Mouse (Mus musculus) heart, postnatal 14 days (tissue): ENCODE data around the gene Npas3. TPM values are rescaled to one million over a fixed set of nuclear protein-coding genes. Genes with fewer than 3 reads are reported as not detected.
"Not testable (repeated sequence)": the region's sequence is repeated elsewhere in the genome, so short reads cannot be mapped to it uniquely, and the experiment has no call there.

Source experiments
- DNase-seq, 2 experiments: peaks; one replicate each; pipeline ENCODE4 v3.0.0; 2021 to 2022
- intact Hi-C: fragments of 180-260 bp; cut with DNase I; formaldehyde crosslinking; loops from one replicate; pipeline ENCODE4 v1.15.1; 2025
- long read RNA-seq, 2 experiments: library from polyadenylated mRNA; stranded (forward); transcript quantifications; one replicate each; pipeline ENCODE4 v2.0.0; 2021
- total RNA-seq, 2 experiments: library from RNA; stranded (reverse); gene quantifications; 2 replicates each; pipeline ENCODE4 v1.2.3; 2021

Gene Npas3
- 1 to 10 TPM in 1 of 2 experiments, under 1 TPM in 1; 0.90 to 1.1 TPM for total RNA-seq
- long read RNA-seq, experiment 1: 0 reads
- long read RNA-seq, experiment 2, partial matches to known transcripts: 1 of 2 reads
- long read RNA-seq, experiment 2, other reads (novel, unspliced or antisense): 1 of 2 reads

DNA sequence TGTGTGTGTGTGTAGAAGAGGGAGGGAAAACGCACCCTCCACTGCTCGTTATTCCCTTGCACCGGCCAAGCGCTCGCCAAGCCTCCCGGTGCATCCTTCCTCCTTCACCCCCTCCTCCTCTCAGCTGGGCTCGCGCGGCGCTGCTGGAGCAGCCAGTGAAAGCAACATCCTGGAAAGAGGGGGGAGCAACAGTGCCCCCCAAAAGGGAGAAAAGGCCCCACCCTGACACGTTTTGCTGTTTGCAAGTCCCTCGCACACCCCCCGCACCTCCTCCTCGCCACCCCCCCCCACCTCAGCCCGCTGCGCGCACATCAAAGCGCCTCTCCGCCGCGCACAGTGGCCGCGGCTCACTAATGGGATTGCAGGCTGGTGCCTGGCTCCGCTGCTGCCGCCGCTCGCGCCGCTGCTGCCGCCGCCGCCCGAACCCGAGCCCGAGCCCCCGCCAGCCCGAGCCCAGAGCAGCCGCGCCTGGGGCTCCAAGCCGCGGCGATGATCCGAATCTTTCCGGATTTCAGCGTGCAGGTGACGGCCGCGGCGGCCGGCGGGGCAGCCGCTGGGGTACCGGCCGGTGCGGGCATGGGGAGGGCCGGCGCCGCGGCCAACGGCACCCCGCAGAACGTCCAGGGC, at the start of gene Npas3:
Gene Npas3 (plus strand): TSS at position 577 of the 627 bp plus-strand sequence.
- intact Hi-C loops: no loop called here
- peak; percentile 9 to 19 for DNase-seq

DNA sequence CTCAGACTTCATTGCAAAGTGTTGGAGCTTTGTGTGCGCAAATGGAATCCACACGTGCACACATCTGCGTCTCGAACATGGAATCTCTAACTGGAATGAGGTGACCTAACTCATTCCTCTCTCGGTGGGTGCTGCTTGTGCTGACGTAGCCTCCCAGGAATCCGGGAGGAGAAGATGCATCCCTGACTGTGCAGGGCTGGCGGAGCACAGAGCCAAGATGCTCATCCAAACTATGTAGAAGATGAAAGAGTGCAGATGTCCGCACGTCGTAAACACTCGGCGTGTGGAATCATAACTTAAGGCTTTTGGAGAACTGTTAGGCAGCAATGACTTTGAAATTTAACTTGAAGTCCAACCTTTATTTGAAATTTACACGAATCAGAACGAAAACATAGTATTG, 31.3 kb upstream of the Npas3 start:
- no peak for DNase-seq
- intact Hi-C loops: no loop called here

GRCm38 (mm10) chr12:53222742-53223141, 25.7 kb upstream of the Npas3 start:
- no peak for DNase-seq
- intact Hi-C loops: loop anchor here (5.0 kb wide), 1 partner anchor 310 kb away; no protein-coding TSS in a partner anchor

- intact Hi-C loops: no loop called here
- DNase-seq: no peak
Observed at GRCm38 (mm10) chr12:53227356-53227755, 21.1 kb upstream of the Npas3 start.

DNA sequence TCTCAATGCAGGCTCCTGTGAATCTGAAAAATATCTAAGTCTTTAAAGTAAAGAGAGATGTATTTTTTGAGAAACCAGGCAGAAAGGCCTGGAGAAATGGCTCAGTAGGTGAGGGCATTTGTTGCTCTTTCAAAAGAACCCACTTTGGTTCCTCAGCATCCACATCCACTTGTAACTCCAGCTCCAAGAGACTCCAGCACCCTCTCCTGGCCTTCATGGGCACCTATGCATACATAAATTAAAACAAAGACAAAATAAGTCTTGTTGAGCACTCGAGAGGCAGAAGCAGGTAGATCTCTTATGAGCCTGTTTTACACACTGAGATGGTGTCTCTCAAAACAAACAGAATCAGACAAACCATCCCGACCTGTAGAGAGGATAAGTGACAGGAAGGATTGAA, 19.1 kb upstream of the Npas3 start:
- intact Hi-C loops: no loop called here
- DNase-seq: no peak

DNA sequence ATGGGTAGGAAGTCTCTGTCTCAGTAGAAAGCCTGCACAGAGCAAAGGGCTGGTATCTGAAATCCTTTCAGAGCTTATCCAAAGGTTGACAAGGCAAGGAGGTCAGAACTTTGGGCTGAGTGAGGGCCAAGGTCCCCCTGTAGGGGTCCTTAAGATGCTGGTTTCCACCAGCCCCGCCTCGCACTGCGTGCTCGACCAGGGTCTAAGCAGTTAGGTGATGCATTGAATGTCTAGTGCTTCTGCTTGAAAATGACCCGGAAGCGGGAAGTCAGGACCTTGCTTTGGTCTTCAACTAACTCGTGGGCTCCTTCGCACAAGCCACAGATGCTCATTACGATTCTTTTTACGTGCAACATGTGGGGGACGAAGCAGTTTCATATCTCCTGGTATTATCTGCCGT, 2.3 kb upstream of the Npas3 start:
- DNase-seq: no peak
- intact Hi-C loops: no loop called here

- intact Hi-C loops: no loop called here
- peak in 1 of 2 experiments; percentile 2 for DNase-seq
Observed at GRCm38 (mm10) chr12:53246581-53247490, 1.6 kb upstream of the Npas3 start.

- DNase-seq: peak in 1 of 2 experiments; percentile 1
- intact Hi-C loops: no loop called here
Observed at GRCm38 (mm10) chr12:53247491-53248035, 914 bp upstream of the Npas3 start.

DNA sequence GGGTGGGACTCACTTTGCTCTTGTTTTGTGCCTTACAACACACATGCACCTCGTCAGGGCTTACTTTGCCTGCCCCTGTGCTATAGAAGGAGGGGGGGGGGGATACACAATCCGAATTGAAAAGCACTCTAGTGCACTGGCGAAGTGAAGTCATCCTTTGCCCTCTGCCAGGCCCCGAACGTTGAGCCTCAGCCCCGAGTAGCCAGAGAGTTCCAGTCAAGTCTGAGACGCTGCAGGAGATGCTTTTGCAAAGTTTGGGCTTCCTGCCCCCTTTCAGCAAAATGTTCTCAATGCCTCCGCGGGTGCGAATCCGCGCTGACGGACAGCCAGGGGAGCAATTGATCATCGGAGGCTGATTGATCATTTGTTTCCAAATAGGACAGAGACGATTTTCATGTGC, 319 bp downstream of the Npas3 start:
- intact Hi-C loops: no loop called here
- peak in 1 of 2 experiments; percentile 7 for DNase-seq

DNA sequence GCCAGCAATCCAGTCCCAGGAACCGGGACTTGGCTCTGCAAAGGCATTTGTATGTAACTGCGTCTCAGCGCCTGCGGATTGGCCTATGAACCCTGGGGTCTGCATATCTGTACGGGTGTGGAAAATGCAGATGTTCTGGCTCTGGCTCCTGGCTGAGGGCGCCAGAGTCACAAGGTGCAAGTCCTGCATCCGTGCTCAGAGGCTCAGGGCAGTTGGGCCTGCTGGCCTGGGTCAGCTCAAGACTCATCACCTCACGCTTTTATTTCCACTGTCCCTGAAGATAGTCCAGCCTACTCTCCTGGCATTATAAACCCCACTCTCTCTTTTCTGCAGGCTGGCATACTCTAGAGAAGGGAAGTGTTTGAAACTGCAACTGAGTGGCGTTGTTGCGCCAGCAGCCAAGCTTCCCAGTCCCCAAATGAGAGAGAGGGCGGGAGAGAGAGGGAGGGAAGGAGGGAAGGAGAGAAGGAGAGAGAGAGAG, 3.3 kb downstream of the Npas3 start:
- intact Hi-C loops: loop anchor here (10.0 kb wide), 2 partner anchors 207 to 813 kb away; no protein-coding TSS in a partner anchor
- peak in 1 of 2 experiments; percentile 13 for DNase-seq

DNA sequence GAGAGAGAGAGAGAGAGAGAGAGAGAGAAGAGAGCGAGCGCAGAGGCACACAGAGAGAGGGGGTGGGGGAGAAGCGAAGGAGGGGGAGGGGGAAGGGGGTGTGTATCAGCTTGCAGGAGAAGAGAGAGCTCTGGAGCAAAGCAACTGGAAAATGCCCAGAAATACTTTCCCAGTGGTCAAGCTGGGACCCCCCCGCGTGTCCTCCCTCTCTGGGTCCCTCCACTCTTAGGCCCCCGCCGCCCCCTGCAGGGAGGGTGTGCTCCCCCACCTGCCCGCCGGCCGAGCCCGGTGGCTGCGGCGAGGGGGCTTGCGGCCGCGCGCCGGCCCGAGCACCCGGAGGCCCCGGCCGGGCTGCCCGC, 3.7 kb downstream of the Npas3 start:
- intact Hi-C loops: loop anchor here (10.0 kb wide), 2 partner anchors 207 to 813 kb away; no protein-coding TSS in a partner anchor
- peak in 1 of 2 experiments; percentile 16 for DNase-seq

DNA sequence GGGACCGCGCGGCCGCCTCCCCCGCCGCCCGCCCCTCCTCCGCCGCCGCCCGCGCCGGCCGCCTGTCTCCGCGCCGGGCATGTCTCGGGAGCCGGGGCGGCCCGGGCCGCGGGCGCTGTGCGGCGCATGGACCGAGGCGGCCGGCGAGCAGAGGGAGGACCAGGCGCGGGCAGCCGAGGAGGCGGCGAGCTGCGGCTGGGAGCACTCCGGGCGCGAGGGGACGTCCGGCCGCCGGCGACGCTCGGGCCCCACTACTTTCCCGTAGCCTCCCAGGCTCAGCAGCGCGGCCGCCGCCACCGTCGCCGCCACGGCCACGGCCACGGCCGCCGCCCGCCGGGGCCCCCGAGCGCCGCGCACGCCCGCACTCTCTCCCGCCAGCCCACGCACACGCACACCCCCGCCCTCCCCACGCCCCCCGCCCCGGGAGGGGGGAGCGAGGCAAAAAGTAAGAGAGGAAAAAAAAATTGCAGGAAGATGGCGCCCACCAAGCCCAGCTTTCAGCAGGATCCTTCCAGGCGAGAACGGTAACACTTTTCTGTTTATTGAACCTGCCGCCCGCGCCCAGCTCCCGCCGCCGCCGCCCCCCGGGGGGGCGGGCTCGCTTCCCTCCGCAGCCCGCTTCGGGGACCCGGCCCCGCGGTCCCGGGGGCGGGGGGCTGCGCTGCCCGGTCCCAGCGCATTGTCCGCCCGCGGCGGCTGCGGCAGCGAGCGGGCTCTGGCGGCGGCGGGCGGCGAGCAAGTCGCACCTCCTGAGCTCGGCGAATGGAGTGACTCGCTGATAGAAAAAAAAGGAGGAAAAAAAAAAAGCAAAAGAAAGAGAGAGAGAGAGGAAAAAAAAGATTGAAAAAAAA, 4.3 kb downstream of the Npas3 start:
- intact Hi-C loops: loop anchor here (10.0 kb wide), 2 partner anchors 208 to 812 kb away; no protein-coding TSS in a partner anchor
- DNase-seq: peak; percentile 43 to 54

DNA sequence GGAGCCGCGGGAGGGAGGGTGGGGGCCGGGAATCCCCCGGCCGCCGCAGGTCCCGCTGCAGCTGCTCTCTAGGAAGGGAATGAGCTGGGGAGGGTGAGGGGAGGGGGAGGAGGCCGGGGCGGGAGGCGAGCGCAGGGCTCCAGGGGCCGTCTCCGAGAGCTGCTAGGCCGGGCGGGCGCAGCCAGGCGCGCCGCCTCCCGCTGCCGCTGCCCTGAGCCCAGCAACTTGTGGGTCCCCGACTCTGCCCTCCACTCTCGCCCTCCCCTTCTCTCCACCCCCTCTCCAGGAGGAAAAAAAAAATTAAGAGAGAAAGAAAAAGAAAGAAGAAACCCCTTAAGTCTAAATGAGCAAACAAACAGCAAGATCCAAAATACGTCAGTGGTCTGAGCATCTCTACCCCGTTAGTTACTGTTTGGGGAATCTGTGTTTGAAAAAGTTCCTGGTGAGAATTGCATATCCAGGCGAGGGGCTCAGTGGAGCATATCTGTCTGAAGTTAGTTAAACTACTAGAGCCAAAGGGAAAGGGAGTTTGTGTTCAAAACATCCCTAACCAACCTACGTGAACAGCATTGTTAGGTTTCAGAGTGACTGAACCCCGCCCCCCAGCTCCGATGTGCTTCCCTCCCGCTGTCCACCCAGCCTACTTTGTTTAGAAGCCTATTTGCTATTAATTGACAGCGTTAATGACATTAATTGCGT, 5.1 kb downstream of the Npas3 start:
- peak; percentile 37 to 42 for DNase-seq
- intact Hi-C loops: loop anchor here (10.0 kb wide), 2 partner anchors 209 to 811 kb away; no protein-coding TSS in a partner anchor

GRCm38 (mm10) chr12:53254160-53254480, 5.6 kb downstream of the Npas3 start:
- intact Hi-C loops: loop anchor here (10.0 kb wide), 2 partner anchors 209 to 811 kb away; no protein-coding TSS in a partner anchor
- no peak for DNase-seq

- DNase-seq, intact Hi-C loops: not testable (repeated sequence)
Observed at GRCm38 (mm10) chr12:53274502-53274901, 26.0 kb downstream of the Npas3 start.

DNA sequence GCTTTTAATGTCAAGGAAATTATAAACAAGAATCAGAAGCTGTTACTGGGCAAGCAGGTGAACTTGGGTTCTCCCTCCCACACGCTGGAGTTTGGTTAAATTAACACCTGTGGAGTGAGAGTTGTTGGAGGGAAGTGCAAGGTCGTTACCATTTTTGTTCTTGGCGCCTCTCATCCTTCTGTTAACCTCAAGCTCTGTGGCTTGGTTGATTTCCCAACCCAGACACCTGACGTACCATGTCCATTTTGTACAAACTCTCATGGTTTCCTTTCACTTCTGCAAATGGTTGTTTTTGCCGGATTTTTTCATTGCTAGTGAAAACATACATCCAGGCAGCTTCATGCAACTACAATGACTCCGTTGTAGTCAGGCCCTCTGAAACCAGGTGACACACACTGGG, 28.9 kb downstream of the Npas3 start:
- intact Hi-C loops: no loop called here
- DNase-seq: no peak

- no peak for DNase-seq
- intact Hi-C loops: loop anchor here (10.0 kb wide), 1 partner anchor 246 kb away; no protein-coding TSS in a partner anchor
Observed at GRCm38 (mm10) chr12:53290341-53290740, 41.9 kb downstream of the Npas3 start.

GRCm38 (mm10) chr12:53290846-53291245, 42.4 kb downstream of the Npas3 start:
- intact Hi-C loops: loop anchor here (10.0 kb wide), 1 partner anchor 246 kb away; no protein-coding TSS in a partner anchor

GRCm38 (mm10) chr12:53292010-53292409, 43.5 kb downstream of the Npas3 start:
- intact Hi-C loops: loop anchor here (10.0 kb wide), 1 partner anchor 247 kb away; no protein-coding TSS in a partner anchor
- DNase-seq: no peak

More at GRCm38 (mm10) chr12:53290846-53291245, 42.4 kb downstream of the Npas3 start:
- no peak for DNase-seq
